Mouse (Mus musculus) ES-E14 (cell line): ENCODE data around the gene Ankrd37.

Experiments
- HCFC1 ChIP-seq: IDR thresholded peaks from 2 replicates; pipeline ENCODE4 v1.6.1; 2012; ENCODE audit warnings: low read length, inconsistent platforms, borderline replicate concordance; ENCODE audit not compliant: insufficient read depth
- MAFK ChIP-seq: IDR thresholded peaks from 2 replicates; pipeline ENCODE4 v1.6.1; 2014; ENCODE audit warnings: mild to moderate bottlenecking, low read depth, low read length, inconsistent platforms; ENCODE audit not compliant: insufficient read depth
- ZC3H11A ChIP-seq: IDR thresholded peaks from 2 replicates; pipeline ENCODE4 v1.6.1; 2012; ENCODE audit warnings: low read depth, mild to moderate bottlenecking, inconsistent platforms, low read length, borderline replicate concordance
- ZNF384 ChIP-seq: IDR thresholded peaks from 2 replicates; pipeline ENCODE4 v1.6.1; 2012; ENCODE audit warnings: low read depth, low read length, inconsistent platforms

DNA sequence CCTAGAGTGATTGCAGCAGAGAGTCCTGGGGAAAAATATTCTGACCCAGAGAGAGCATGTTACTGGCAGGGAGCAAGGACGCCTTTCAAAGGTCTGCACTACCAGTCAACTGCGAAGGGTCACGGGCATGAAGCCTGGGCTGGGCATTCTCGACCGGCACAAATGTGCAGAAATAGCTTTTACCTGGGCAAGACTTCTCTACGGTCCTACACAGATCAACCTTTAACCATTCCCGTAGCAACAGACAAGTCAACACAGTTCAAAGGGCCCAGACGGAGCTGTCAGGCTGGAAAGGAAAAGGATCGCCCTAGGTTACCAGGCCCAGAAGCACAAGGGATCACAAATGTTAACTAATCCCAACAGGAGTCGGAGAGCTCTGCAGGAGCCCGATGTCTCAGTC is 30.7 kb upstream of the Ankrd37 start:
- TF ChIP-seq ZNF384 (no peak), MAFK (no peak), ZC3H11A (no peak), HCFC1 (no peak)
